Mouse (Mus musculus) right cerebral cortex, postnatal 10 days (tissue): ENCODE data around the gene Zc3h12d.
"Not testable (repeated sequence)": the region's sequence is repeated elsewhere in the genome, so short reads cannot be mapped to it uniquely, and the experiment has no call there.

Experiments
- DNase-seq, 2 experiments: peaks; one replicate each; pipeline ENCODE4 v3.0.0; 2021; ENCODE audit warnings: low spot score in 2 of 2

The Zc3h12d gene

GRCm38 (mm10) chr10:7870571-7871315 is 38.5 kb downstream of the Zc3h12d start:
- peak; percentile 67 to 78 for DNase-seq

DNA sequence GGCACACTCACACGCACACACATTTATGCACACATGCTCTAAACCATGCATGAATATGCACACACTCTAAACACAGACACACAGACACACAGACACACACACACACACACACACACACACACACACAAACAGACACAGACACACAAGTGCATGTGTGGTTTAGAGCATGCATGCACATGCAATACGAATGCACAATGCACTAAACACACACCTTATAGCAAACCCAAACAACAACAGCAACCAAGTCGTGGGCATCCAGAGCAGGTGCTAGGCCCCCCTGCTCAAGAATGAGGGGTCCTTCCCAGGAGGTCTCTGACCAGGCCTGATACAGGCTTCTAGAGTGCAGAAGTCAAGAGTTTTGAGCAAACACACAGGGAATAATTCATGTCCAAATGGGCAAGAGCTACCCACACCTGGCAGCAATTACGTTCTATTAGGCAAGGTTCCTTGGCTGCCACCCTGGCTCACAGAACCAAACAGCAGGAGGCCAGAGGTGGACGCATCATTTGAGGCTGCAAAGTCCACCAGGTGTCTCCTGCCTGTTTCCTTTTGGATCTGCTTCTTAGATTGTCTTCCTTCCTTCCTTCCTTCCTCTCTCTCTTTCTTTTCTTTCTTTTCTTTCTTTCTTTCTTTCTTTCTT is 39.2 kb downstream of the Zc3h12d start:
- no peak for DNase-seq

DNA sequence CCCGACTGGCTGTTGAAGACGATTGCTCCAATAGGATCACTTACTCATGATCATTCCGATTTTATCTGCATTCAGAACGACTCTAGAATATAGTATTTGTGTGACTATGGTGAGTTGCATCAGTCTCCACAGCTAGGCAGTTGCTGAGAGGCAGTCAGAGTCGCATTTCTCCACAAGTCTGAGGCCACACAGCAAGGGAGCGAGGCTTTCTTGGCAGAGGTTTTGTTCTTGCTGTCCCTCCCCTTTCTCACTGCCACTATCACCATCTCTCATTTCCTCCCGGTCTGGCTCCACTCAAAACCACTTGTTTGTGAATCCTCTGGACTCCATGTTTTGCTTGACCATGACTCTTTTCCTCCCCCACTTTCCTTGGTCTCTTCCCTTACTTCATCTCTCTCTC is 41.9 kb downstream of the Zc3h12d start:
- DNase-seq, result no peak

- not testable (repeated sequence) for DNase-seq
Measured at GRCm38 (mm10) chr10:7880283-7880682, 48.0 kb downstream of the Zc3h12d start.

GRCm38 (mm10) chr10:7881971-7882370 is 49.7 kb downstream of the Zc3h12d start:
- no peak for DNase-seq

DNA sequence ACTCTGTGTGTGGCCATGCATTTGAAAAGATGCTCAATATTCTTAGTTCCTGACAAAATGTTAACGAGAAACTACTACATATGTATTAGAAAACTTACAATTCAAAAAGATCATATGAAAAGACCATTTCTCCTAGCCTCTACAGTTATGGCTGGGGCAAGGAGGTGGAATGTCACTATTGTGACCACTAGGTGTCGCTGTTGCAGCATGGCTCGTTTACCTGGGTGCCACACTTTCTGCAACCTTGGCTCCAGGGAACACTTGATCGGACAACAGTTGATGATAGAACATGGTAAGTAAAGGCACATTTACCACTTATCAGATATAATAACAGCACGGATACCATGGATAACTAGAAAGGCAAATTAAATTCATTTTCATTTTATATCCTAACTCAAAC is 51.3 kb downstream of the Zc3h12d start:
- peak; percentile 75 to 85 for DNase-seq

- DNase-seq, result no peak
Measured at GRCm38 (mm10) chr10:7888256-7888868, 56.1 kb downstream of the Zc3h12d start.

GRCm38 (mm10) chr10:7900719-7901627 is 68.7 kb downstream of the Zc3h12d start:
- no peak for DNase-seq

DNA sequence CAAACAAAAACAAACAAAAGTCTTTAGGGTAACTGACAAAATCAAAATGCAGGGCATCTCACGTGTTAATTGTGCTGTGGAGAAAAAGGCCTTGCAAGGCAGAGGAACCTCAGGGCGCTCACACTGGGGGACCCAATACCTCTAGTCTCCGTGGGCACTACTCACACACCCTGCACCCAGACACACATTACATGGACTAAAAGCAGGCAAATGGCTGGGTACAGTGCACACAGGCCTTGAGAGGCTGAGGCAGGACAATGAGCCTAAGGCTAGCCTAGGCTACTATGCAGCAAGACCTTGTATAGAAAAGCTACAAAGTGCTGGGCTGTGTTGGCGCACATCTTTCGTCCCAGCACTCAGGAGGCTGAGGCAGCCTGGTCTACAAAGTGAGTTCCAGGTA is 71.9 kb downstream of the Zc3h12d start:
- DNase-seq, result no peak

DNA sequence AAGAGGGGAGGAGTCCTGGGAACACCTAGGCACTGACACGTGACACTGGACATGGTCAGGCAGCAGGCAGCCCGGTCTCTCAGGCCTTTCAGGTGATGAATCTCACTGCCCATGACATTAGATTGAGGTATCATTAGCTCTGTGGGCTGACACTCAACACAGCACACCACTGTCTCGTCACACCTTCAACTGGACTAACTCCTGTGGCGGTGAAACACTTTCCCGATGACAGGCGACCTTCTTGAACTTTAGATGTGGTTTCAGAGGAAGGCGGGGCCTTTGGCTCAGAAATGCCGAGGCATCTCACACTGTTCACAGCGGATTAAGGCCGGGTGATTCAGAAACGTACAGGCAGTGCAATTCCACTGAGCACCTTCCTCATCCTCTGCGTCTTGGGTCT is 74.9 kb downstream of the Zc3h12d start:
- no peak for DNase-seq

DNA sequence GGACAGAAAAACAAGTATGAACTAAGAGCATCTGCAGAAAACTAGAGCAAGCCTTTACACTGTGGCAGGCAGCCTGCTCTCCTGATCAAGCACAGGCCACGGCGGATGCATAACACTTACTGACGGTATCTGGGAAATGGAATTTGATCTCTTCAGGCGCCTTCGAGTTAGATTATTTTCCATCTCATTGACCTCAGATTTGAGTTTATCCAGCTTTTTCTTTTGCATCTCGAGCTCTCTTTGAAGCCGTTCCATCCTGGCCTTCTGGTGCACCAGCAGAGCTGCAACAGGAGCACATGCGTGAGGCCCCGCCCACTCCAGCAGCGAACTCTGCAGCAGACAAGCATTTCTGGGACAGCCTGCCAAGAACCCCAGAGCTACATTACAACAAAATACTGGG is 79.0 kb downstream of the Zc3h12d start:
- DNase-seq, result peak in 1 of 2 experiments; percentile 28
